ENCODE assay signal across 14 mouse cellular contexts in genomic region chr1:193407487-193407886, GRCm38 (mm10). TPM values are rescaled to one million over a fixed set of nuclear protein-coding genes. Genes with fewer than 3 reads are reported as not detected.
DNase-seq lines count a peak whose midpoint lies in the region; ATAC-seq and TF ChIP-seq lines count a peak whose summit lies in the region.
"Had no signal": no experiment of that assay in that cellular context is flagged by ENCODE, and none has a peak within 500 bp of the region (broad histone marks: within the 10 kb centered on the region; RNA-seq: fewer than 3 reads in every experiment).

No protein-coding gene starts in this region.

- no peaks in the 10 kb centered on the region for H3K9me3 ChIP-seq in liver, embryonic 12.5 days (replicated peaks)
- no peaks in the 10 kb centered on the region for H3K9me3 ChIP-seq in liver, postnatal 0 days (ENCODE audit: low read length)
- H3K9me3 ChIP-seq: limb, embryonic 13.5 days had no signal

- H3K9ac ChIP-seq in liver, embryonic 12.5 days: no peak overlapping the region
- no peak overlapping the region for H3K9ac ChIP-seq in liver, postnatal 0 days (replicated peaks)
- H3K9ac ChIP-seq: forebrain, postnatal 0 days; limb, embryonic 13.5 days had no signal

- no peaks in the 10 kb centered on the region for H3K27me3 ChIP-seq in liver, embryonic 12.5 days (replicated peaks)
- H3K27me3 ChIP-seq in liver, postnatal 0 days (ENCODE audit: insufficient read depth, low read length): no peaks in the 10 kb centered on the region
- H3K27me3 ChIP-seq in C2C12 (ENCODE audit: control insufficient read depth, insufficient read depth, insufficient read length): no peaks in the 10 kb centered on the region
- H3K27me3 ChIP-seq in thymus, adult 2 months (ENCODE audit: control insufficient read depth, insufficient read depth, low read length): no peaks in the 10 kb centered on the region

- TF ChIP-seq EP300 in liver, postnatal 0 days (IDR thresholded peaks at IDR 0.05; ENCODE audit: low read depth): no peak

- no peaks in the 10 kb centered on the region for H3K79me3 ChIP-seq in C2C12 (ENCODE audit: low read depth)

- no peaks in the 10 kb centered on the region for H3K79me2 ChIP-seq in C2C12 (ENCODE audit: control insufficient read depth, insufficient read depth)

- peaks cover 7% of the 10 kb centered on the region; the same call in 1 of the 2 replicates for H3K4me1 ChIP-seq in liver, embryonic 12.5 days
- no peaks in the 10 kb centered on the region for H3K4me1 ChIP-seq in liver, postnatal 0 days (ENCODE audit: insufficient read depth)
- peaks cover 2% of the 10 kb centered on the region; the same call in 1 of the 2 replicates for H3K4me1 ChIP-seq in thymus, adult 2 months (replicated peaks; ENCODE audit: control insufficient read depth, insufficient read depth, low read length)

- H3K4me3 ChIP-seq in liver, embryonic 12.5 days: no peak overlapping the region
- no peak overlapping the region for H3K4me3 ChIP-seq in liver, postnatal 0 days (ENCODE audit: low read depth, low read length)
- H3K4me3 ChIP-seq in C2C12 (ENCODE audit: insufficient read depth, poor library complexity, severe bottlenecking): no peak overlapping the region
- no peak overlapping the region for H3K4me3 ChIP-seq in thymus, adult 2 months (ENCODE audit: control insufficient read depth, insufficient read depth, low read length)
- H3K4me3 ChIP-seq: limb, embryonic 13.5 days had no signal

- 0 out of 2 replicates have a peak, but pooled peaks have one; percentile 21 for ATAC-seq in liver, embryonic 12.5 days
- ATAC-seq in liver, postnatal 0 days: no peak
- ATAC-seq: CD4-positive, CD25-positive, alpha-beta regulatory T cell, adult 4 months; forebrain, postnatal 0 days had no signal

- H3K36me3 ChIP-seq in liver, embryonic 12.5 days: no peaks in the 10 kb centered on the region
- no peaks in the 10 kb centered on the region for H3K36me3 ChIP-seq in liver, postnatal 0 days (replicated peaks; ENCODE audit: insufficient read depth, low read length)
- H3K36me3 ChIP-seq in C2C12 (ENCODE audit: control insufficient read depth, insufficient read depth): no peaks in the 10 kb centered on the region
- H3K36me3 ChIP-seq in thymus, adult 2 months (ENCODE audit: control insufficient read depth, insufficient read depth, low read length): no peaks in the 10 kb centered on the region
- H3K36me3 ChIP-seq: limb, embryonic 13.5 days had no signal

- no peak for TF ChIP-seq CTCF in liver, postnatal 0 days (IDR thresholded peaks at IDR 0.05; ENCODE audit: low read depth)
- TF ChIP-seq CTCF in C2C12 (IDR thresholded peaks at IDR 0.05; ENCODE audit: control insufficient read depth, insufficient read depth, insufficient read length): no peak
- no peak for TF ChIP-seq CTCF in brain, embryonic 14.5 days (IDR thresholded peaks at IDR 0.05; ENCODE audit: borderline replicate concordance, extremely low read depth, insufficient read depth, insufficient read length)
- no peak for TF ChIP-seq CTCF in thymus, adult 2 months (IDR thresholded peaks at IDR 0.05; ENCODE audit: borderline replicate concordance, control insufficient read depth, extremely low read depth, insufficient read depth, low read length, poor library complexity)

- H3ac ChIP-seq in C2C12 (ENCODE audit: control insufficient read depth, insufficient read length, low read depth): no peak overlapping the region

- H3K4me2 ChIP-seq in liver, embryonic 12.5 days: no peak overlapping the region
- H3K4me2 ChIP-seq in liver, postnatal 0 days (ENCODE audit: low read depth, low read length): no peak overlapping the region
- H3K4me2 ChIP-seq: limb, embryonic 13.5 days had no signal

- no peak for DNase-seq in liver, postnatal 0 days
- DNase-seq in brain, embryonic 14.5 days (ENCODE audit: low read depth): peak; percentile 54
- DNase-seq in thymus, adult 2 months: peak; percentile 33
- no peak for DNase-seq in right cerebral cortex, postnatal 36 days (ENCODE audit: low spot score in 2 of 2)
- DNase-seq in cerebellum, postnatal 14 days: no peak
- DNase-seq: adrenal gland, postnatal 25 days; forebrain, postnatal 0 days; gastrocnemius, postnatal 14 days; heart, postnatal 14 days had no signal

- H3K27ac ChIP-seq in liver, embryonic 12.5 days: no peak overlapping the region
- no peak overlapping the region for H3K27ac ChIP-seq in liver, postnatal 0 days (ENCODE audit: low read depth)
- H3K27ac ChIP-seq in thymus, adult 2 months (ENCODE audit: control insufficient read depth, insufficient read depth, low read length): no peak overlapping the region
- H3K27ac ChIP-seq: limb, embryonic 13.5 days; stomach, postnatal 0 days had no signal

- 31% methylated on average over 6 of the region's 6 CpGs for WGBS in liver, embryonic 12.5 days (ENCODE audit: insufficient replicate concordance)
- WGBS in liver, postnatal 0 days (ENCODE audit: insufficient replicate concordance): 24% methylated on average over 6 of the region's 6 CpGs
- 75% methylated on average over 6 of the region's 6 CpGs for WGBS in thymus, adult 2 months

- TF ChIP-seq POLR2A in brain, embryonic 14.5 days (IDR thresholded peaks at IDR 0.05; ENCODE audit: borderline replicate concordance, extremely low read depth, insufficient read depth, insufficient read length, poor library complexity, severe bottlenecking): no peak
- no peak for TF ChIP-seq POLR2A in thymus, adult 2 months (IDR thresholded peaks at IDR 0.05; ENCODE audit: control insufficient read depth, extremely low read depth, insufficient read depth, low read length, poor library complexity)

TF ChIP-seq in C2C12, 6 proteins besides CTCF, POLR2A, EP300 and RAD21:
- no peak for TF ChIP-seq MYOG (IDR thresholded peaks at IDR 0.05; ENCODE audit: control insufficient read depth, extremely low read depth, insufficient read length)
- TF ChIP-seq MYOD1 (IDR thresholded peaks at IDR 0.05; ENCODE audit: control insufficient read depth, insufficient read length, low read depth): peak; percentile 7

RNA-seq across cellular contexts. Expression of gene Camk1g, which starts 37.4 kb away (rescaled TPM):
- polyA plus RNA-seq in liver, embryonic 12.5 days (2016; fragmentation: Nextera tagmentation; extraction: Ambion mirVana): 0.86 and 0.92 TPM in 2 replicates
- 0.15 and 0.24 TPM in 2 replicates for polyA plus RNA-seq in liver, postnatal 0 days (2015; fragmentation: Nextera tagmentation; extraction: Ambion mirVana)
- 1.2 TPM for polyA plus RNA-seq in C2C12 (2012; fragmentation: generic; extraction: Trizol)
- 40.8 and 47.3 TPM in 2 replicates for polyA plus RNA-seq in brain, embryonic 14.5 days (2012; rRNA removed)
- polyA plus RNA-seq in thymus, adult 2 months (2012; rRNA removed): 2.9 and 3.4 TPM in 2 replicates
- polyA plus RNA-seq: CD4-positive, CD25-positive, alpha-beta regulatory T cell, adult 4 months had no signal

Comparison
In these comparisons a context has a peak if more than half of its experiments do, and no peak if none do; other contexts are left out.
1. DNase-seq: peak in brain, embryonic 14.5 days (single experiment) and thymus, adult 2 months (single experiment); none in liver, postnatal 0 days (single experiment), right cerebral cortex, postnatal 36 days (0 of 2) and cerebellum, postnatal 14 days (0 of 2).